Mouse (Mus musculus) limb, embryonic 14.5 days (tissue): ENCODE measurements around the gene Bcl2l13. TPM values are rescaled to one million over a fixed set of nuclear protein-coding genes. Genes with fewer than 3 reads are reported as not detected.
"Not testable (repeated sequence)": the region's sequence is repeated elsewhere in the genome, so short reads cannot be mapped to it uniquely, and the experiment has no call there.

Experiments
- ATAC-seq: fragments of 200-750 bp; cut with Nextera tagmentation; 2 replicates; pipeline ENCODE4 v1.8.0; 2017; ENCODE audit warnings: low read depth, moderate number of reproducible peaks, moderate TSS enrichment; ENCODE audit not compliant: low FRiP score
- DNase-seq: peaks from one replicate; pipeline ENCODE4 v3.0.0-alpha.2; 2015; ENCODE audit warnings: low spot score
- H3K27ac ChIP-seq: fragments of 300-500 bp; sonication (generic); replicated peaks from 2 replicates; pipeline ENCODE4 v1.5.1; 2014; ENCODE audit warnings: low read depth, mild to moderate bottlenecking, low read length, moderate library complexity, mixed read lengths
- H3K27me3 ChIP-seq: fragments of 300-500 bp; sonication (generic); 2 replicates; pipeline ENCODE4 v1.6.1; 2014; ENCODE audit warnings: low read length, mixed read lengths; ENCODE audit not compliant: control insufficient read depth, insufficient read depth
- H3K36me3 ChIP-seq: fragments of 300-500 bp; sonication (generic); 2 replicates; pipeline ENCODE4 v1.6.1; 2014; ENCODE audit warnings: mild to moderate bottlenecking, low read length, moderate library complexity, mixed read lengths; ENCODE audit not compliant: control insufficient read depth, insufficient read depth
- H3K4me1 ChIP-seq: fragments of 300-500 bp; sonication (generic); 2 replicates; pipeline ENCODE4 v1.6.1; 2014; ENCODE audit warnings: antibody characterized with exemption, low read length, mixed read lengths; ENCODE audit not compliant: control insufficient read depth, insufficient read depth
- H3K4me2 ChIP-seq: fragments of 300-500 bp; sonication (generic); replicated peaks from 2 replicates; pipeline ENCODE4 v1.6.1; 2014; ENCODE audit warnings: low read depth, mild to moderate bottlenecking, low read length, moderate library complexity; ENCODE audit not compliant: severe bottlenecking
- H3K4me3 ChIP-seq: fragments of 300-500 bp; sonication (generic); replicated peaks from 2 replicates; pipeline ENCODE4 v1.5.1; 2014; ENCODE audit warnings: low read length
- H3K9ac ChIP-seq: fragments of 300-500 bp; sonication (generic); 2 replicates; pipeline ENCODE4 v1.6.1; 2014; ENCODE audit warnings: mild to moderate bottlenecking, low read depth, low read length, moderate library complexity; ENCODE audit not compliant: severe bottlenecking
- H3K9me3 ChIP-seq: fragments of 300-500 bp; sonication (generic); 2 replicates; pipeline ENCODE4 v1.6.1; 2016; ENCODE audit warnings: low read length; ENCODE audit not compliant: control insufficient read depth
- POLR2A ChIP-seq: fragments of 200-500 bp; IDR thresholded peaks from 2 replicates; pipeline ENCODE4 v1.8.0; 2012; ENCODE audit warnings: inconsistent platforms, mild to moderate bottlenecking, moderate library complexity, borderline replicate concordance; ENCODE audit not compliant: insufficient read depth, insufficient read length; ENCODE audit errors: extremely low read depth
- WGBS: fragments of 180-500 bp; shearing (Covaris S2); extraction: QIAGEN DNeasy Blood & Tissue Kit; methylation state at CpG from one replicate; pipeline ENCODE4 v1.1.7; 2014; 5-methylcytosine and 5-hydroxymethylcytosine counted together
- polyA plus RNA-seq, 2 experiments: library from polyadenylated mRNA; depleted of rRNA in 1 of 2; stranded (reverse) in 1 of 2; unstranded in 1 of 2; fragments of >200 nt; fragmentation: Nextera tagmentation in 1 of 2; extraction: Ambion mirVana in 1 of 2; gene quantifications; 2 replicates each; pipeline versions ENCODE4 v1.2.1 to v1.2.3; 2012 to 2014

The Bcl2l13 gene
- polyA plus RNA-seq, 2 experiments: 23.7 to 27.4 TPM

DNA sequence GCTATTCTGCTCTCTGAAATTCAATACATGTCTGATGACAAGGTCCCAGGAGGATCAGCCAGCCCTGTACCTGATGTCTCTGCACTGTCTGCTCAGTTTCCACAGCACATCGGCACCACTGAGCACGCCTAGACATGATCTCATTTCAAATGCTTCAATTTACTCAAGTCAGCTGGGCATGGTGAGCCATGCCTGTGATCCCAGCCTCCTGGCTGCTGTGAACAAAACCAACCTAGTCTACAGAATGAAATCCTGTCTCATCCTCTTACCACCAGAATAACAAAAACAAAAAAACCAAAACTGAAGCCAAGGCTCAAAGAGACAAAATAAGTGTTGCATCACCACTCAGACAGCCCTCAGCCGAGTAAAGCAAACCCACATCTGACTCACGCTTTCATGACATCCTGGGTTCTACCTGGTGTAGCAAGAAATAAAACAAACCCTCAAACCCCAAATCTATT, 36.4 kb upstream of the Bcl2l13 start:
- TF ChIP-seq POLR2A: no peak
- no peak overlapping the region for H3K4me3 ChIP-seq
- DNase-seq (no peak), ATAC-seq (no peak)
- WGBS: 82% methylated on average over 4 of the region's 4 CpGs
- H3K9me3 ChIP-seq: no peaks in the 10 kb centered on the region
- peaks cover 95% of the 10 kb centered on the region for H3K36me3 ChIP-seq
- no peaks in the 10 kb centered on the region for H3K27me3 ChIP-seq
- H3K4me1 ChIP-seq: no peaks in the 10 kb centered on the region
- no peak overlapping the region for H3K27ac ChIP-seq
- no peak overlapping the region for H3K9ac ChIP-seq
- H3K4me2 ChIP-seq: no peak overlapping the region

- Histone ChIP-seq H3K4me1 (no peaks in the 10 kb centered on the region), H3K36me3 (peaks cover 76% of the 10 kb centered on the region), H3K27me3 (no peaks in the 10 kb centered on the region), H3K9me3 (no peaks in the 10 kb centered on the region), H3K27ac (no peak overlapping the region), H3K4me2 (no peak overlapping the region), H3K9ac (no peak overlapping the region), H3K4me3 (no peak overlapping the region)
- no peak for DNase-seq
- TF ChIP-seq POLR2A: no peak
- WGBS: 87% methylated on average over 5 of the region's 5 CpGs
- ATAC-seq: no peak
Observed at GRCm38 (mm10) chr6:120806999-120807737, 28.8 kb upstream of the Bcl2l13 start.

- ATAC-seq (no peak), DNase-seq (no peak)
- 98% methylated on average over 4 of the region's 4 CpGs for WGBS
- Histone ChIP-seq H3K4me1 (no peaks in the 10 kb centered on the region), H3K4me2 (no peak overlapping the region), H3K36me3 (peaks cover 71% of the 10 kb centered on the region), H3K9ac (no peak overlapping the region), H3K4me3 (no peak overlapping the region), H3K27ac (no peak overlapping the region), H3K9me3 (no peaks in the 10 kb centered on the region), H3K27me3 (no peaks in the 10 kb centered on the region)
- no peak for TF ChIP-seq POLR2A
Observed at GRCm38 (mm10) chr6:120807738-120808081, 28.3 kb upstream of the Bcl2l13 start.

- H3K27ac ChIP-seq, H3K9me3 ChIP-seq, H3K4me2 ChIP-seq, DNase-seq, H3K9ac ChIP-seq, ATAC-seq, H3K4me1 ChIP-seq, H3K27me3 ChIP-seq, H3K4me3 ChIP-seq: not testable (repeated sequence)
- peaks cover 31% of the 10 kb centered on the region for H3K36me3 ChIP-seq
- WGBS: 98% methylated on average over 6 of the region's 10 CpGs
Observed at GRCm38 (mm10) chr6:120811999-120812398, 24.0 kb upstream of the Bcl2l13 start.

GRCm38 (mm10) chr6:120819294-120819693, 16.7 kb upstream of the Bcl2l13 start:
- ATAC-seq (no peak), DNase-seq (no peak)
- no peaks in the 10 kb centered on the region for H3K27me3 ChIP-seq
- H3K9me3 ChIP-seq: no peaks in the 10 kb centered on the region
- 96% methylated on average over 2 of the region's 2 CpGs for WGBS
- H3K4me3 ChIP-seq: no peak overlapping the region
- no peak overlapping the region for H3K9ac ChIP-seq
- 0 out of 2 replicates have a peak, but pooled peaks cover 5% of the 10 kb centered on the region for H3K4me1 ChIP-seq
- TF ChIP-seq POLR2A: no peak
- peaks cover 20% of the 10 kb centered on the region for H3K36me3 ChIP-seq
- H3K4me2 ChIP-seq: no peak overlapping the region
- H3K27ac ChIP-seq: no peak overlapping the region
